Mouse (Mus musculus) hindbrain, embryonic 11.5 days (tissue): Measurements from ENCODE around the gene Prrc2a. TPM values are rescaled to one million over a fixed set of nuclear protein-coding genes. Genes with fewer than 3 reads are reported as not detected.

Experiments
- ATAC-seq: fragments of 200-750 bp; cut with Nextera tagmentation; 2 replicates; pipeline ENCODE4 v1.8.0; 2017; ENCODE audit warnings: mild to moderate bottlenecking, moderate TSS enrichment, moderate library complexity; ENCODE audit not compliant: low FRiP score
- DNase-seq: peaks from one replicate; pipeline ENCODE4 v3.0.0-alpha.2; 2015; ENCODE audit warnings: low spot score
- H3K27ac ChIP-seq: fragments of 300-500 bp; sonication (generic); 2 replicates; pipeline ENCODE4 v1.5.1; 2014; ENCODE audit warnings: mild to moderate bottlenecking, low read depth, low read length
- H3K27me3 ChIP-seq: fragments of 300-500 bp; sonication (generic); 2 replicates; pipeline ENCODE4 v1.6.1; 2014; ENCODE audit warnings: mild to moderate bottlenecking, low read length, moderate library complexity, mixed read lengths; ENCODE audit not compliant: control insufficient read depth, insufficient read depth
- H3K36me3 ChIP-seq: fragments of 300-500 bp; sonication (generic); 2 replicates; pipeline ENCODE4 v1.6.1; 2014; ENCODE audit warnings: mild to moderate bottlenecking, low read length, moderate library complexity, mixed read lengths; ENCODE audit not compliant: control insufficient read depth, insufficient read depth
- H3K4me1 ChIP-seq: fragments of 300-500 bp; sonication (generic); replicated peaks from 2 replicates; pipeline ENCODE4 v1.6.1; 2014; ENCODE audit warnings: low read length, mixed read lengths; ENCODE audit not compliant: control insufficient read depth, insufficient read depth
- H3K4me2 ChIP-seq: fragments of 300-500 bp; sonication (generic); replicated peaks from 2 replicates; pipeline ENCODE4 v1.6.1; 2014; ENCODE audit warnings: mild to moderate bottlenecking, low read depth, low read length
- H3K4me3 ChIP-seq: fragments of 300-500 bp; sonication (generic); 2 replicates; pipeline ENCODE4 v1.5.1; 2014; ENCODE audit warnings: low read depth, low read length
- H3K9ac ChIP-seq: fragments of 300-500 bp; sonication (generic); 2 replicates; pipeline ENCODE4 v1.6.1; 2014; ENCODE audit warnings: low read depth, low read length
- H3K9me3 ChIP-seq: fragments of 300-500 bp; sonication (generic); 2 replicates; pipeline ENCODE4 v1.6.1; 2016; ENCODE audit warnings: low read length; ENCODE audit not compliant: control insufficient read depth
- WGBS: fragments of 180-500 bp; shearing (Covaris S2); extraction: QIAGEN DNeasy Blood & Tissue Kit; methylation state at CpG from one replicate; pipeline ENCODE4 v1.1.7; 2014; 5-methylcytosine and 5-hydroxymethylcytosine counted together
- polyA plus RNA-seq: library from polyadenylated mRNA; unstranded; fragments of >200 nt; fragmentation: Nextera tagmentation; extraction: Ambion mirVana; gene quantifications from 2 replicates; pipeline ENCODE4 v1.2.1, GENCODE M21; 2014

The Prrc2a gene
- polyA plus RNA-seq, 1 experiment from 2014 or later: 205 TPM

- Histone ChIP-seq H3K4me3 (no peak overlapping the region), H3K36me3 (peaks cover 46% of the 10 kb centered on the region), H3K9ac (no peak overlapping the region), H3K27me3 (no peaks in the 10 kb centered on the region), H3K4me2 (no peak overlapping the region), H3K9me3 (no peaks in the 10 kb centered on the region), H3K27ac (no peak overlapping the region), H3K4me1 (peaks cover 5% of the 10 kb centered on the region; the same call in 1 of the 2 replicates)
- 92% methylated on average over 11 of the region's 11 CpGs for WGBS
- DNase-seq (no peak), ATAC-seq (no peak)
Measured at GRCm38 (mm10) chr17:35161421-35161820, 3.3 kb downstream of the Prrc2a start.

DNA sequence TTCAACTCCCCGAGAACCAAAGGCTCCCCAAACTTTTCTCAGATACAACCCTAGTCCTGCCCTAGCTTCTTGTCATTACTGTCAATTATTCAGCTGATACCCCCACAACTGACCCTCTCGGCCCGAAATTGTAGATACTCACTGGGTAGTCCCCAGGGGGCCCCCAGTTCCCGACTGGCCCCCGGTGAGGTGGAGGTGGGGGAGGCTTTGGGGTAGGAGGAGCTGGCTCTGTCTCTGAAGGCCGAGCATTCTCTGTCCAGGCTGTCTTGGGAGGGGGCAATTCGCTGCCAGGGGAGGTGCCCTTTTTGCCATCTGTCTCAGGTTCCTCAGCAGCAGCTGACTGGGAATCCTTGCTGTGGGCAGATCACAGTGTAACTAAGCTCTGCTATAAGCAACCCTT, 5.1 kb downstream of the Prrc2a start:
- H3K9ac ChIP-seq: no peak overlapping the region
- H3K4me3 ChIP-seq: no peak overlapping the region
- peaks cover 61% of the 10 kb centered on the region for H3K36me3 ChIP-seq
- peaks cover 5% of the 10 kb centered on the region; the same call in 1 of the 2 replicates for H3K4me1 ChIP-seq
- no peak for ATAC-seq
- H3K27ac ChIP-seq: no peak overlapping the region
- no peaks in the 10 kb centered on the region for H3K27me3 ChIP-seq
- no peaks in the 10 kb centered on the region for H3K9me3 ChIP-seq
- no peak overlapping the region for H3K4me2 ChIP-seq
- DNase-seq: no peak
- 88% methylated on average over 7 of the region's 7 CpGs for WGBS

GRCm38 (mm10) chr17:35158850-35159593, 5.7 kb downstream of the Prrc2a start:
- peaks cover 5% of the 10 kb centered on the region; the same call in 1 of the 2 replicates for H3K4me1 ChIP-seq
- H3K4me3 ChIP-seq: no peak overlapping the region
- peaks cover 67% of the 10 kb centered on the region for H3K36me3 ChIP-seq
- no peak for DNase-seq
- no peak overlapping the region for H3K4me2 ChIP-seq
- ATAC-seq: no peak
- no peak overlapping the region for H3K9ac ChIP-seq
- no peaks in the 10 kb centered on the region for H3K27me3 ChIP-seq
- H3K27ac ChIP-seq: no peak overlapping the region
- no peaks in the 10 kb centered on the region for H3K9me3 ChIP-seq
- 93% methylated on average over 16 of the region's 16 CpGs for WGBS

DNA sequence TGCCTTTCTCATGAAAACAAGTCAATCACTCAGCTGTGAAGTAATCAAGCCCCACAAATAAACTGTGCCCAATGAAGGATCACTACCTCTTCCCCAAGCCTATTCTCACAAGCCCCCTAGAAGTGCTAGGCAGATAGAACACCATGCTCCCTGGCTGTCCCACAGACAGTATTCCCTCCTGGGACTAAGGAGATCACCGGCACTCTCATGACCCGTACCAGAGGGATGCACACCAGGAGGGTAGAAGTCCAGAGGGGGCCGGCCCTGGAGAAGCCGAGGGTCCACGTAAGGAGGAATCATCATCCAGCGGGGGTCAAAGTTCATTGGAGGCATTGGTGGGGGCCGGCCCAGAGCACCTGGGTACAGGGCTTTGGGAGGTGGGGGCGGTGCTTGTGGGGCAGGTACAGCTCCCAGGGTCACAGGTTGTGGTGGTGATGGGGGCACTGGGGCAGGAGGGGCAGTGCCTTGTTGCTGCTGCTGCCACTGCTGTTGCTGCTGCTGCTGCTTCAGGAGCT, 7.0 kb downstream of the Prrc2a start:
- Histone ChIP-seq H3K36me3 (peaks cover 78% of the 10 kb centered on the region), H3K9me3 (no peaks in the 10 kb centered on the region), H3K4me1 (peaks cover 2% of the 10 kb centered on the region; the same call in 1 of the 2 replicates), H3K4me2 (no peak overlapping the region), H3K27ac (no peak overlapping the region), H3K4me3 (no peak overlapping the region), H3K9ac (no peak overlapping the region), H3K27me3 (no peaks in the 10 kb centered on the region)
- WGBS: 90% methylated on average over 8 of the region's 8 CpGs
- ATAC-seq (no peak), DNase-seq (no peak)

DNA sequence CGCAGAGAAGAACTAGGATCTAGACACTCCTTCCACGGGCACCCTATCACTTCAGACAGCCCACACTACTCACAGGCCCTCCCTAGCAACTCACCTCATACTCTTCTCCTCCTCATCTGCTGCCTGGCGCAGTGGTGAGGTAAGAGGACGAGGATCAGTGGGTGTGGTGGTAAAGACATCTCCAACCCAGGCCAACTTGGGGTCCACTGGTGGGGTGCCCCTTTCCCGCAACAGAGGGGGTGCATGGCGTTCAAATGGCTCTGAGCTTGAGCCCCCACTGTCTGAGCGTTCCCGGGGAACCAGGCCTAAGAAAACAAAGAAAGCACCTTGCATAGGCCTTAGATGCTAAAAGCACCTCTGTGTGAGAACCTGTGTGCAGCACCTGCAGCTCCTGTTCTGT, 7.4 kb downstream of the Prrc2a start:
- DNase-seq (no peak), ATAC-seq (no peak)
- H3K27me3 ChIP-seq: no peaks in the 10 kb centered on the region
- H3K36me3 ChIP-seq: peaks cover 78% of the 10 kb centered on the region
- H3K27ac ChIP-seq: no peak overlapping the region
- no peaks in the 10 kb centered on the region for H3K4me1 ChIP-seq
- H3K9ac ChIP-seq: no peak overlapping the region
- no peak overlapping the region for H3K4me3 ChIP-seq
- no peak overlapping the region for H3K4me2 ChIP-seq
- 95% methylated on average over 8 of the region's 8 CpGs for WGBS
- H3K9me3 ChIP-seq: no peaks in the 10 kb centered on the region

GRCm38 (mm10) chr17:35156461-35157200, 8.1 kb downstream of the Prrc2a start:
- Histone ChIP-seq H3K9ac (no peak overlapping the region), H3K27me3 (no peaks in the 10 kb centered on the region), H3K4me3 (no peak overlapping the region), H3K4me2 (no peak overlapping the region), H3K4me1 (no peaks in the 10 kb centered on the region), H3K9me3 (no peaks in the 10 kb centered on the region), H3K36me3 (peaks cover 76% of the 10 kb centered on the region), H3K27ac (no peak overlapping the region)
- ATAC-seq (no peak), DNase-seq (no peak)
- WGBS: 92% methylated on average over 33 of the region's 33 CpGs

DNA sequence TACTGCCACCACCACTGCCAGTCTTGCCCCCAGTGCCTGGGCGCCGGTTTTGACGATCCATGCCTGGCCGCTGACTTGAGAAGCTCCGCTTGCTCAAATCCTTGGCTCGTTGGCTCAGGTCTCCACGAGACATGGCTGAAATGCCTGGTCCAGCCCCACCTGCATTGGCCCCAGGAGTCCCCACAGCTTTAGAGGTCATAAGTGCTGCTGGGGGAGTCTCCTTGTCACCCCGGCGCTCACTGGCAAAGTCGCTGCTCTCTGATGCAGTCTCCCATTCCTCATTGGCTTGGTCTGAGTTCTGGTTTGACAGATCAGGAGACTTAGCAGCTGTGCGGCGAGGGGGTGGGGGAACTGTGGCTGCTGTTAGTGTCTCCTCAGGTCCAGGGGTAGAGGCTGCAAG, 9.2 kb downstream of the Prrc2a start:
- no peak overlapping the region for H3K4me3 ChIP-seq
- no peak for ATAC-seq
- DNase-seq: no peak
- H3K9ac ChIP-seq: no peak overlapping the region
- no peaks in the 10 kb centered on the region for H3K9me3 ChIP-seq
- no peak overlapping the region for H3K4me2 ChIP-seq
- H3K27ac ChIP-seq: no peak overlapping the region
- H3K36me3 ChIP-seq: peaks cover 73% of the 10 kb centered on the region
- H3K4me1 ChIP-seq: no peaks in the 10 kb centered on the region
- WGBS: 92% methylated on average over 12 of the region's 12 CpGs
- H3K27me3 ChIP-seq: no peaks in the 10 kb centered on the region

DNA sequence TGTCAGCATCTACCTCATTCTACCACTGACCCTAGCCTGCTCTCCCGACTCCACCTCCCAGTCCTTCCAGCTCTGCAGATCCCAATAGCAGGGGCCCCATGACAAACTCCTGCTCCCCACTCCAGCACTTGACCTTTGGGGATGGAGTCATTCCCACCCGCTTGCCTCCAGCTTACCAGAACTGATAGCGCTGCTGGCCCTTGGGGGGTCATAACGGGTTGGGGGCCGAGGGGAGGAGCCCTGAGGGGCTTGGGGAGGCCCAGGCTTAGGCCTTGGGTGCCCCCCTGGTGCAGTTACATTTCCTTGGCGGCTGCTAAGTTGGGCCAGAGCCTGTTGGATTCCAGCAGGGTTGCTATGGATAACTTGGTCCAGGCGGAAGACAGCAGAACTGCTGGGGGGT, 10.1 kb downstream of the Prrc2a start:
- ATAC-seq (no peak), DNase-seq (no peak)
- H3K27ac ChIP-seq: no peak overlapping the region
- H3K36me3 ChIP-seq: peaks cover 75% of the 10 kb centered on the region
- no peak overlapping the region for H3K4me3 ChIP-seq
- no peaks in the 10 kb centered on the region for H3K4me1 ChIP-seq
- no peaks in the 10 kb centered on the region for H3K9me3 ChIP-seq
- H3K9ac ChIP-seq: no peak overlapping the region
- WGBS: 83% methylated on average over 7 of the region's 7 CpGs
- H3K27me3 ChIP-seq: no peaks in the 10 kb centered on the region
- H3K4me2 ChIP-seq: no peak overlapping the region
